Mouse (Mus musculus): ENCODE results near the gene Dnajb1. TPM values are rescaled to one million over a fixed set of nuclear protein-coding genes. Genes with fewer than 3 reads are reported as not detected.

Dnajb1 gene
- polyA plus RNA-seq, 1 experiment from 2014 or later: 54.3 TPM

- no peaks in the 10 kb centered on the region for H3K27me3 ChIP-seq
- H3K4me2 ChIP-seq: peak within 1 kb of the TSS; percentile 70
- peak; percentile 95 for ATAC-seq (ENCODE audit: low read depth)
- H3K27ac ChIP-seq (replicated peaks): peak within 1 kb of the TSS; percentile 93
- 6% methylated on average over 40 of the region's 50 CpGs for WGBS
- peak within 1 kb of the TSS; percentile 91 for H3K9ac ChIP-seq
- H3K9me3 ChIP-seq: 0 out of 2 replicates have a peak, but pooled peaks cover 3% of the 10 kb centered on the region
- peak within 1 kb of the TSS; percentile 84 for H3K4me3 ChIP-seq
- H3K36me3 ChIP-seq: no peaks in the 10 kb centered on the region
- peaks cover 32% of the 10 kb centered on the region for H3K4me1 ChIP-seq (replicated peaks)
Measured at GRCm38 (mm10) chr8:83652030-83652743, 44.2 kb downstream of the Dnajb1 start, which contains the start of gene Gipc1. Gene Gipc1, plus strand, starts transcription at chr8:83652677.

- H3K27ac ChIP-seq (replicated peaks): peak overlapping the region; percentile 66; the same call in 1 of the 2 replicates
- peak; percentile 29 for ATAC-seq (ENCODE audit: low read depth)
- peaks cover 32% of the 10 kb centered on the region for H3K4me1 ChIP-seq (replicated peaks)
- H3K36me3 ChIP-seq: no peaks in the 10 kb centered on the region
- peak overlapping the region; percentile 70 for H3K4me2 ChIP-seq
- peak overlapping the region; percentile 91 for H3K9ac ChIP-seq
- 0 out of 2 replicates have a peak, but pooled peaks cover 1% of the 10 kb centered on the region for H3K9me3 ChIP-seq
- 3% methylated on average over 42 of the region's 46 CpGs for WGBS
- peak overlapping the region; percentile 84 for H3K4me3 ChIP-seq
- no peaks in the 10 kb centered on the region for H3K27me3 ChIP-seq
Measured at GRCm38 (mm10) chr8:83652744-83653661, 45.0 kb downstream of the Dnajb1 start.

DNA sequence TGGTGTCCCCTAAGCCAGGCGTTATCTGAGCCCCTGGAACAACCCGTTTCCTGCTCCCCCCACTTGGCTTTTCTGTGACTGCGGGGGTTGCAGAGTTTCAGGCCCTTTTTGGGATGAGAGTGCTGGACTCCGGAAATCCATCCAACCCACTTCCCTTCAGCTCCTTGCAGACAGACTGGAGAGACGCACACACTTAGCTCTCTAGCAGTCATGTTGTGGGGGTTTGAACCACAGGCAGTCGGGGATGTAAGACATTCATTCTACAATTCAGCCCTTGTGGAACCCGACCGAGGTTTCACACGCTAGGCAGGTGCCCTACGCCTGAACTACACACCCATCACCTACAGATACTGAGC is 45.6 kb downstream of the Dnajb1 start:
- 44% methylated on average over 10 of the region's 10 CpGs for WGBS
- Histone ChIP-seq H3K4me2 (peak overlapping the region; percentile 70), H3K36me3 (no peaks in the 10 kb centered on the region), H3K27me3 (no peaks in the 10 kb centered on the region), H3K4me3 (peak overlapping the region; percentile 84), H3K9me3 (no peaks in the 10 kb centered on the region), H3K4me1 (replicated peaks) (peaks cover 32% of the 10 kb centered on the region), H3K27ac (replicated peaks) (no peak overlapping the region), H3K9ac (peak overlapping the region; percentile 91)
- no peak for ATAC-seq (ENCODE audit: low read depth)

- H3K4me1 ChIP-seq (replicated peaks): peaks cover 34% of the 10 kb centered on the region
- no peaks in the 10 kb centered on the region for H3K27me3 ChIP-seq
- no peaks in the 10 kb centered on the region for H3K9me3 ChIP-seq
- WGBS: 96% methylated on average over 6 of the region's 6 CpGs
- H3K4me2 ChIP-seq: no peak overlapping the region
- no peaks in the 10 kb centered on the region for H3K36me3 ChIP-seq
- ATAC-seq (ENCODE audit: low read depth): no peak
- H3K4me3 ChIP-seq: no peak overlapping the region
- H3K27ac ChIP-seq (replicated peaks): no peak overlapping the region
- H3K9ac ChIP-seq: no peak overlapping the region
Measured at GRCm38 (mm10) chr8:83654725-83655124, 46.7 kb downstream of the Dnajb1 start.

- Histone ChIP-seq H3K4me2 (no peak overlapping the region), H3K9me3 (no peaks in the 10 kb centered on the region), H3K9ac (no peak overlapping the region), H3K4me1 (replicated peaks) (peaks cover 47% of the 10 kb centered on the region), H3K27ac (replicated peaks) (no peak overlapping the region), H3K27me3 (no peaks in the 10 kb centered on the region), H3K4me3 (no peak overlapping the region), H3K36me3 (no peaks in the 10 kb centered on the region)
- ATAC-seq (ENCODE audit: low read depth): no peak
- 93% methylated on average over 9 of the region's 9 CpGs for WGBS
Measured at GRCm38 (mm10) chr8:83656043-83656442, 48.0 kb downstream of the Dnajb1 start.

DNA sequence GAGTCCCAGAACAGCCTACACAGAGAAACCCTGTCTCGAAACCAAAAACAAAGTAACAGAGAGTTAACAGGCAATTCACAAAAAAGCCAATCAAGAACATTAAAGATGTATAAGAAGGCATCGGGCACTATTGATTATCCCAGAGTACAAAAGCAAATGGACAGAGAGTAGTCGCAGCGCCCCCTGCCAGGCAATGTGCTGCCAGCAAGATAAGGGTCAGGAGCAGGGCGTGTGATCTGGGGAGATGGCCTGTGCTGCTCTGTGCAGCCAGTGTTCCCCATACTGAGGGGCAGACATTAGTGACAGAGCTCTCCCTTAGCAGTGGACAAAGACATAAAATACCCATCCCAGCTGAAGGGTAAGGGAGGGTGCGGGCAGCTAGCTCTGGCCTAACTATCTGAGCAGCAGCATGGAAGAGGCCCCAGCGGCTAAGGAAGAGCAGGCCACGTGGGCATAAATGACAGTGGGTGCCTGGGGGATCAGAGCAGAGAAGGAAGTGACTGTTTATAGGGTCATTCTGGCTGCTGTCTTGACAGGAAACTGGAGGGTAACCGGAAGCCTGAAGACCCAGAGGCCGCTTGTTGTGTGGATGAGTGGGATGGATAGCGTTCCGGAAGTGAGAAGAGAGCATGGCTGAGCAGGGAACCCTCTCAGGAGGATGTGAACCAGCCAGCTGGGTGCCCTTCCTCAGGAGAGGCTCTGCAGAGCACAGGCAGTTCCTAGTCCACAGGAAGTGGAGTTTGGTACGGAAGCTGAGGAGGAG is 48.7 kb downstream of the Dnajb1 start:
- Histone ChIP-seq H3K4me2 (no peak overlapping the region), H3K27me3 (no peaks in the 10 kb centered on the region), H3K9ac (no peak overlapping the region), H3K27ac (replicated peaks) (0 out of 2 replicates have a peak overlapping the region, but pooled peaks have one; percentile 9), H3K4me1 (replicated peaks) (peaks cover 52% of the 10 kb centered on the region), H3K9me3 (no peaks in the 10 kb centered on the region), H3K36me3 (no peaks in the 10 kb centered on the region), H3K4me3 (no peak overlapping the region)
- WGBS: 81% methylated on average over 13 of the region's 13 CpGs
- ATAC-seq (ENCODE audit: low read depth): no peak

- no peaks in the 10 kb centered on the region for H3K27me3 ChIP-seq
- no peak overlapping the region for H3K4me3 ChIP-seq
- peaks cover 20% of the 10 kb centered on the region; the same call in 1 of the 2 replicates for H3K36me3 ChIP-seq
- peak overlapping the region; percentile 34 for H3K27ac ChIP-seq (replicated peaks)
- H3K4me1 ChIP-seq (replicated peaks): peaks cover 42% of the 10 kb centered on the region
- WGBS: 8% methylated on average over 8 of the region's 8 CpGs
- H3K9ac ChIP-seq: 0 out of 2 replicates have a peak overlapping the region, but pooled peaks have one; percentile 31
- no peaks in the 10 kb centered on the region for H3K9me3 ChIP-seq
- ATAC-seq (ENCODE audit: low read depth): 0 out of 2 replicates have a peak, but pooled peaks have one; percentile 24
- H3K4me2 ChIP-seq: peak overlapping the region; percentile 29
Measured at GRCm38 (mm10) chr8:83660545-83660944, 52.6 kb downstream of the Dnajb1 start.

DNA sequence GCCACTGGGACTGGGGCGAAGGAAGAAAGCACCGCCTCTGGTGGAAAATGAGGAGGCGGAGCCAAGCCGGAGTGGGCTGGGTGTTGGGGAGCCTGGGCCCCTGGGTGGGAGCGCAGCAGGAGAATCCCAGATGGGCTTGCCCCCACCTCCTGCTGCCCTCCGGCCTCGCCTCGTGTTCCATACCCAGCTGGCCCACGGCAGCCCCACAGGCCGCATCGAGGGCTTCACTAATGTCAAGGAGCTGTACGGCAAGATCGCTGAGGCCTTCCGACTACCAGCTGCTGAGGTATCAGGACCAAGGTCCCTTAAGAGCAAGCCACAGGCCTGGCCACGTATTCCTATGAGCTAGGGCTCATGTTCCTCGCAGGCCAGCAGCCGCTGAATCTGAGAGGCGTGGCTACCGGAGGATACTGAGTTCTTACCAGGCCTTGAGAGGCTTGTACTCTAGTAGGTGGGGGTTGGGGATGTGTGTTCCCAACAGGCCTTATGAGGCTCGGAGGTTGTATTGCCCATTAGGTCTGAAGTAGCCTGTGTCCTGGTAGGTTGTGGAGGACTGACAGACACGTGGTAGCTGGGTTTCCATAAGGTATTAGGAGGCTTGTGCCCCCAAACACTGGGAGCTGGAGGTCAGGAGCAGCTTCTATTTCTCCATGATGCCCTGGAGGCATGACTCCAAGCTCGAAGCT is 53.1 kb downstream of the Dnajb1 start:
- WGBS: 15% methylated on average over 22 of the region's 22 CpGs
- peaks cover 20% of the 10 kb centered on the region; the same call in 1 of the 2 replicates for H3K36me3 ChIP-seq
- H3K4me1 ChIP-seq (replicated peaks): peaks cover 48% of the 10 kb centered on the region
- 0 out of 2 replicates have a peak, but pooled peaks have one; percentile 2 for ATAC-seq (ENCODE audit: low read depth)
- no peaks in the 10 kb centered on the region for H3K27me3 ChIP-seq
- H3K4me3 ChIP-seq: no peak overlapping the region
- peak overlapping the region; percentile 31 for H3K9ac ChIP-seq
- H3K27ac ChIP-seq (replicated peaks): peak overlapping the region; percentile 34
- H3K9me3 ChIP-seq: no peaks in the 10 kb centered on the region
- peak overlapping the region; percentile 29 for H3K4me2 ChIP-seq

Other genes starting within 250 kb of the Dnajb1 start
- 12.9 and 15.9 TPM in 2 replicates for gene Clgn, start 218.3 kb upstream of the Dnajb1 start, polyA plus RNA-seq (2015; fragmentation: Nextera tagmentation; extraction: Ambion mirVana)
- 214 and 218 TPM in 2 replicates for gene Scoc, start 149.8 kb upstream of the Dnajb1 start, polyA plus RNA-seq (2015; fragmentation: Nextera tagmentation; extraction: Ambion mirVana)
- gene Olfr370, start 72.4 kb upstream of the Dnajb1 start, polyA plus RNA-seq (2015; fragmentation: Nextera tagmentation; extraction: Ambion mirVana): 0.04 TPM in 1 of 2 replicates, not detected in the other
- gene Ndufb7, start 41.5 kb upstream of the Dnajb1 start, polyA plus RNA-seq (2015; fragmentation: Nextera tagmentation; extraction: Ambion mirVana): 354 and 397 TPM in 2 replicates
- gene Tecr, start 222 bp upstream of the Dnajb1 start, polyA plus RNA-seq (2015; fragmentation: Nextera tagmentation; extraction: Ambion mirVana): 1,063 and 1,130 TPM in 2 replicates
- 149 and 151 TPM in 2 replicates for gene Gipc1, start 44.5 kb downstream of the Dnajb1 start, polyA plus RNA-seq (2015; fragmentation: Nextera tagmentation; extraction: Ambion mirVana)
- gene Ptger1, start 58.5 kb downstream of the Dnajb1 start, polyA plus RNA-seq (2015; fragmentation: Nextera tagmentation; extraction: Ambion mirVana): 0.46 and 0.50 TPM in 2 replicates
- 21.3 and 25.5 TPM in 2 replicates for gene Pkn1, start 91.0 kb downstream of the Dnajb1 start, polyA plus RNA-seq (2015; fragmentation: Nextera tagmentation; extraction: Ambion mirVana)
- gene Ddx39, start 107.0 kb downstream of the Dnajb1 start, polyA plus RNA-seq (2015; fragmentation: Nextera tagmentation; extraction: Ambion mirVana): 101 and 105 TPM in 2 replicates
- 12.7 and 14.7 TPM in 2 replicates for gene Adgre5, start 133.1 kb downstream of the Dnajb1 start, polyA plus RNA-seq (2015; fragmentation: Nextera tagmentation; extraction: Ambion mirVana)